Mouse (Mus musculus): Measurements from ENCODE around the gene Fam169b.

GRCm38 (mm10) chr7:68286526-68287481, 13.2 kb downstream of the Fam169b start:
- TF ChIP-seq GATA1 (IDR thresholded peaks at IDR 0.05; ENCODE audit: borderline replicate concordance, low read length) (no peak), FLI1 (IDR thresholded peaks at IDR 0.05; ENCODE audit: low read length) (no peak)

Data from megakaryocyte, embryonic 14.5 days (primary cell).